Mouse (Mus musculus): ENCODE results near the gene Sebox. TPM values are rescaled to one million over a fixed set of nuclear protein-coding genes. Genes with fewer than 3 reads are reported as not detected.
A peak's percentile ranks its signal among the peaks of the same experiment; 100 is the strongest.

Sebox gene
- total and polyA plus RNA-seq, 3 experiments, result not detected

DNA sequence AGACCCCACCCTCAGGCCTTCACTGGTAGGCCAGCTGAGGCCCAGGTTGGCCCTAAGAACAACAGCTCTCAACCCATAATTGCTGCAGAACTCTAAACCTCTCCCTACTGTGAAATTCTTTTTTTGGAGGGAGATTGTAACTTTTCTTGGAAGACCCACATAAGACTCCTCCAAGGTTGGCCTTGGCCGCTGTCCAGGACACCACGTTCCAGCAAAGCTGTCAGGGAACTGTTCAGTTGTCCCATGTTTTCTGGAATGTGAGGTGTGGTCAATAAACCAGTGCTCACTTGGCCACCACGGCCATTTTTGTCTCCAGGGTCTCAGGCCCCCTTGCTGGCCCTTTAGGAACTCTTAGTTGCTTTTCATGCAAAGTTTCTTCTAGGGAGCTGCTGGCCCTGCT, 18.6 kb downstream of the Sebox start:
- H3K4me2 ChIP-seq (ENCODE audit: insufficient read depth, low read depth, poor library complexity, severe bottlenecking), result no peak overlapping the region
- H3K9me3 ChIP-seq (replicated peaks; ENCODE audit: low read length), result no peaks in the 10 kb centered on the region
- H3K27ac ChIP-seq (ENCODE audit: insufficient read depth, low read depth), result no peak overlapping the region
- no peak overlapping the region for H3K9ac ChIP-seq (ENCODE audit: insufficient read depth, low read depth)
- peaks cover 88 to 96% of the 10 kb centered on the region in 2 experiments for H3K36me3 ChIP-seq (replicated peaks in 1 of 2; ENCODE audit: control insufficient read depth in 1 of 2, insufficient read depth in 1 of 2, low read length in 1 of 2)
- no peaks in the 10 kb centered on the region for H3K4me1 ChIP-seq (ENCODE audit: control insufficient read depth in 1 of 2, insufficient read depth in 2 of 2)
- TF ChIP-seq NELFE (IDR thresholded peaks at IDR 0.05; ENCODE audit: low read depth, low read length) (no peak), JUND (conservative IDR thresholded peaks at IDR 0.05; ENCODE audit: low read depth, low read length) (no peak), PAX5 (IDR thresholded peaks at IDR 0.05; ENCODE audit: low read length) (no peak), MXI1 (IDR thresholded peaks at IDR 0.05; ENCODE audit: low read depth, low read length) (no peak), USF1 (IDR thresholded peaks at IDR 0.05; ENCODE audit: low read depth, low read length) (no peak), ZC3H11A (IDR thresholded peaks at IDR 0.05; ENCODE audit: low read depth, low read length) (no peak), SMC3 (IDR thresholded peaks at IDR 0.05; ENCODE audit: low read depth, low read length) (no peak)
- H3K27me3 ChIP-seq (replicated peaks), result no peaks in the 10 kb centered on the region
- H3K4me3 ChIP-seq (replicated peaks in 1 of 3; ENCODE audit: low read depth in 2 of 3, low read length in 2 of 3, poor library complexity in 1 of 3), result no peak overlapping the region
- H3K79me2 ChIP-seq (replicated peaks; ENCODE audit: control insufficient read depth, extremely low read depth, insufficient read depth, poor library complexity, severe bottlenecking), result no peaks in the 10 kb centered on the region
- dilution Hi-C loops (cut with MboI; ENCODE audit: extremely low pct_ligation_motif_present, extremely low pct_unique_long_range_greater_than_20kb, low sequenced_read_pairs), result no loop called here
- in situ Hi-C loops (cut with MboI; ENCODE audit: low pct_ligation_motif_present, low pct_unique_long_range_greater_than_20kb, low sequenced_read_pairs), result no loop called here
- no peak for DNase-seq (ENCODE audit: extremely low read depth)

DNA sequence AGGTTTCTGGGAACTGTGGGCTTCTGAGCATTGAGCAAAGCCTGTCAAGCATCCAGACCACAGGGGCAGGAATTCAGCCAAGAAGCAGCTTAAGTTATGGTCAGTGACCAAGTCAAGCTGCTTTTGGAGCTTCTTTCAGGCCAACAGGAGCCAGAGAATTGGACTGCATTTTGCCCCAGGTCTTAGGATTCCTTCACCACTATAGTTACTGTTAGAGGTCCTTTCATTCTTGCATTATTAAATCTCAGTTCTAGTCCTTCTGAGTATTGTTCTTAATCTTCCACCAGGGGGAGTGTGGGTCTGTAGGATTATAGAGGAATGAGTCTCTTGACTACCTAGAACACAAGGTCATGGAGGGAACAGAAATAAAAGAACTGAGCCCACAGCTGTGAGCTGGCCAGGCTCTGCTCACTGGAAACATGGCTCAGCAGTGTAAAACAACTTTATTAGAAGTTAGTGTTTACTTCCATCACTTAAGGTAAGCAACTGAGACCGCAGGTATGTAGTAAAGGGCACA, 19.3 kb downstream of the Sebox start:
- Histone ChIP-seq H3K27ac (ENCODE audit: insufficient read depth, low read depth) (no peak overlapping the region), H3K9me3 (replicated peaks; ENCODE audit: low read length) (no peaks in the 10 kb centered on the region), H3K27me3 (replicated peaks) (no peaks in the 10 kb centered on the region), H3K4me1 (ENCODE audit: control insufficient read depth in 1 of 2, insufficient read depth in 2 of 2) (no peaks in the 10 kb centered on the region), H3K79me2 (replicated peaks; ENCODE audit: control insufficient read depth, extremely low read depth, insufficient read depth, poor library complexity, severe bottlenecking) (no peaks in the 10 kb centered on the region), H3K4me3 (replicated peaks in 1 of 3; ENCODE audit: low read depth in 2 of 3, low read length in 2 of 3, poor library complexity in 1 of 3) (no peak overlapping the region), H3K4me2 (ENCODE audit: insufficient read depth, low read depth, poor library complexity, severe bottlenecking) (no peak overlapping the region), H3K9ac (ENCODE audit: insufficient read depth, low read depth) (no peak overlapping the region), H3K36me3 (replicated peaks in 1 of 2; ENCODE audit: control insufficient read depth in 1 of 2, insufficient read depth in 1 of 2, low read length in 1 of 2) (peaks cover 91 to 100% of the 10 kb centered on the region in 2 experiments)
- in situ Hi-C loops (cut with MboI; ENCODE audit: low pct_ligation_motif_present, low pct_unique_long_range_greater_than_20kb, low sequenced_read_pairs), result no loop called here
- DNase-seq (ENCODE audit: extremely low read depth), result peak; percentile 58
- dilution Hi-C loops (cut with MboI; ENCODE audit: extremely low pct_ligation_motif_present, extremely low pct_unique_long_range_greater_than_20kb, low sequenced_read_pairs), result no loop called here
- TF ChIP-seq CTCF (conservative IDR thresholded peaks at IDR 0.05 in 1 of 2, IDR thresholded peaks at IDR 0.05 in 1 of 2; ENCODE audit: low read depth in 2 of 2, low read length in 2 of 2) (peak; percentile 29 to 68; a peak in 3 of 4 replicates), RAD21 (IDR thresholded peaks at IDR 0.05; ENCODE audit: low read depth, low read length) (peak; percentile 56), MYC (IDR thresholded peaks at IDR 0.05; ENCODE audit: low read depth, low read length) (0 out of 2 replicates have a peak, but pooled peaks have one; percentile 24), IRF4 (IDR thresholded peaks at IDR 0.05; ENCODE audit: low read depth, low read length) (no peak), ZMIZ1 (IDR thresholded peaks at IDR 0.05; ENCODE audit: low read depth, low read length) (0 out of 2 replicates have a peak, but pooled peaks have one; percentile 28), SMC3 (IDR thresholded peaks at IDR 0.05; ENCODE audit: low read depth, low read length) (peak; percentile 54)

DNA sequence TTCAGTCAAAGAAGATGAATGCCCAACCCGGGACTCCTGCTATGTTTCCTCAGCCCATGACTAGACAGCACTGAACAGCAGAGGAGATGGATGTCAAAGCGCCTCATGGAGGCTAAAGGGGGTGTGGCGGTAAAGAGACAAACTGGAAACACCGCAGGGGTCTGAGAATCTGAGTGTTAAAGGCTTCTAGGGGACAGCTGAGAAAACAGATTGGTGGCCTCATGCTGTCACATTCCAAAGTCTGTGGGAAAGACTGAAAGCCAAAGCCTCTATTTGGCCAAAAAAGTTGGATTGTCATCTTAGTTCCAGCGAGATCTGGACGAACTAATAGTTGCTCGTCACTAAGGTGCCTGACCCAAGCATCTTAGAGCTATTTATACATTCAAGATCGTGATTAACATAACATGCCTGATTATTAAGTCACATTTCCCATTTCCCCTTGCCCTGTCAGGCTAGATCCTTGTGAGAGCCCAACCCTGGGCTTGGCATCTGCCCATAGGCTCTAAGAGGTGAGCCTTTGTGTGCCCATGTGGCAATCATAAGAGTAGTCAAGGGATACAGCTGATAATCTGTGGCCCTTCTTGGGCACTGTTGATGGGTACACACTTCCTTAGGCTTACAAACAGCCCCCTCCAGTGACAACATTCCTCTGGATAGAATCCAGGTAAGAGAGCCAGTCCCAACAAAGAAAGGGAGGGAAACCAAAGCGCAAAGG, 20.2 kb downstream of the Sebox start:
- dilution Hi-C loops (cut with MboI; ENCODE audit: extremely low pct_ligation_motif_present, extremely low pct_unique_long_range_greater_than_20kb, low sequenced_read_pairs) (no loop called here), in situ Hi-C loops (cut with MboI; ENCODE audit: low pct_ligation_motif_present, low pct_unique_long_range_greater_than_20kb, low sequenced_read_pairs) (no loop called here)
- no peak for DNase-seq (ENCODE audit: extremely low read depth)
- Histone ChIP-seq H3K9me3 (replicated peaks; ENCODE audit: low read length) (no peaks in the 10 kb centered on the region), H3K4me3 (replicated peaks in 1 of 3; ENCODE audit: low read depth in 2 of 3, low read length in 2 of 3, poor library complexity in 1 of 3) (no peak overlapping the region), H3K79me2 (replicated peaks; ENCODE audit: control insufficient read depth, extremely low read depth, insufficient read depth, poor library complexity, severe bottlenecking) (no peaks in the 10 kb centered on the region), H3K27ac (ENCODE audit: insufficient read depth, low read depth) (no peak overlapping the region), H3K4me1 (ENCODE audit: control insufficient read depth in 1 of 2, insufficient read depth in 2 of 2) (peaks cover 0 to 7% of the 10 kb centered on the region in 2 experiments; a peak in 2 of 4 replicates), H3K4me2 (ENCODE audit: insufficient read depth, low read depth, poor library complexity, severe bottlenecking) (no peak overlapping the region), H3K9ac (ENCODE audit: insufficient read depth, low read depth) (no peak overlapping the region), H3K27me3 (replicated peaks) (no peaks in the 10 kb centered on the region), H3K36me3 (replicated peaks in 1 of 2; ENCODE audit: control insufficient read depth in 1 of 2, insufficient read depth in 1 of 2, low read length in 1 of 2) (peaks cover 91 to 100% of the 10 kb centered on the region in 2 experiments)
- TF ChIP-seq PAX5 (IDR thresholded peaks at IDR 0.05; ENCODE audit: low read length) (no peak), EP300 (IDR thresholded peaks at IDR 0.05; ENCODE audit: low read length) (no peak), ETS1 (conservative IDR thresholded peaks at IDR 0.05; ENCODE audit: low read depth, low read length) (no peak), ZC3H11A (IDR thresholded peaks at IDR 0.05; ENCODE audit: low read depth, low read length) (no peak), MEF2A (IDR thresholded peaks at IDR 0.05; ENCODE audit: borderline replicate concordance, low read depth, low read length) (no peak), TCF12 (IDR thresholded peaks at IDR 0.05; ENCODE audit: low read depth, low read length) (no peak), ELF1 (IDR thresholded peaks at IDR 0.05; ENCODE audit: low read depth, low read length) (no peak), E2F4 (IDR thresholded peaks at IDR 0.05; ENCODE audit: insufficient replicate concordance, low read depth, low read length) (no peak), POLR2A (IDR thresholded peaks at IDR 0.05; ENCODE audit: low read depth, low read length) (no peak), ZMIZ1 (IDR thresholded peaks at IDR 0.05; ENCODE audit: low read depth, low read length) (no peak; the same call in 1 of the 2 replicates), USF1 (IDR thresholded peaks at IDR 0.05; ENCODE audit: low read depth, low read length) (no peak), MYC (IDR thresholded peaks at IDR 0.05; ENCODE audit: low read depth, low read length) (no peak), MXI1 (IDR thresholded peaks at IDR 0.05; ENCODE audit: low read depth, low read length) (no peak), NELFE (IDR thresholded peaks at IDR 0.05; ENCODE audit: low read depth, low read length) (no peak), MAX (IDR thresholded peaks at IDR 0.05; ENCODE audit: low read length) (no peak), UBTF (IDR thresholded peaks at IDR 0.05; ENCODE audit: low read depth, low read length) (no peak), JUN (IDR thresholded peaks at IDR 0.05; ENCODE audit: insufficient read depth, low read depth, low read length) (no peak), CHD2 (IDR thresholded peaks at IDR 0.05; ENCODE audit: low read length) (no peak)

All from CH12.LX (cell line).